Mouse (Mus musculus) embryonic fibroblast, embryonic 13.5 days (primary cell): ENCODE results near the gene Arl15.

Experiments used
- CTCF ChIP-seq: IDR thresholded peaks from 2 replicates; pipeline ENCODE4 v1.5.1; 2011; ENCODE audit warnings: mild to moderate bottlenecking, control low read depth, low read length, moderate library complexity, borderline replicate concordance; ENCODE audit not compliant: insufficient read depth
- POLR2A ChIP-seq: IDR thresholded peaks from 2 replicates; pipeline ENCODE4 v1.6.1; 2011; ENCODE audit warnings: low read depth, mild to moderate bottlenecking, control low read depth, low read length, moderate library complexity

DNA sequence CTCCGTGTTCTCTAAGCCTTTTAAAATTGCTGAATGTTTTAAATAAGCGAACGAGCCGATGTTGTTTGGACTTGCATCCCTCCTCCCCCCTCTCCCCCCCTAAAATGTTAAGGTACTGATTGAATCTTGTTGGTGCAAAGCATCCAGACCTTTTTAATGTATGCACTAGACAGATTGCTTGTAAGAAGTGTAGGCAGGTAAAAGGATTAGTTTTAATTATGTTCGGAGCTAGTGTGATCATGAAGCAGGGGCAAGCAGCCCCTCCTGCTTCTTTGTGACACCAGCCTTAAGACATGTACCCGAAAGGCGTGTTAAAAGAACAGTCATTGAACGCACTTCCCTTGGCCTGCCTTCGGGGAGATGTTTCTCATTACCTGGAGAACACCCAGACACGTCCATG lies 102.4 kb downstream of the Arl15 start:
- TF ChIP-seq CTCF: no peak
- TF ChIP-seq POLR2A: no peak
